Mouse (Mus musculus) telencephalon, adult 2 months (tissue): ENCODE data around the gene Med19.
"Not testable (repeated sequence)": the region's sequence is repeated elsewhere in the genome, so short reads cannot be mapped to it uniquely, and the experiment has no call there.

Experiments used
- DNase-seq: peaks from one replicate; pipeline ENCODE4 v3.0.0-alpha.2; 2011; ENCODE audit warnings: low read depth, low spot score

Med19 gene

DNA sequence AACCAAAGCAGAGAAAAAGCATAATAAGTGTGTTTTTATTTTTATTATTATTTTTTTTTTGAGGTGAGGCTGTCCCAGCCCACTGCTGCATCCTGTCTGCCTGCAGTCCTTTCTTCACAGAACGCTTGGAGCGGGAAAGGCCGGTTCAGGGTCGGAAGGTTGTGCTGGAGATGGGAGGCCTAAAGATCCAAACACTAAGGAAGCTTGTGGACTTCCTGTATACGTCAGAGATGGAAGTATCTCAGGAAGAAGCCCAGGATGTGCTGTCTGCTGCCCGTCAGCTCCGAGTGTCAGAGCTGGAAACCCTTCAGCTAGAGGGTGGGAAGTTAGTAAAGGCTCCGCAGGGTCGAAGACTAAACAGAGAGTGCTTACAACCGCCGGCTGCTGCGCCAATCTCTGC is 12.1 kb upstream of the Med19 start:
- DNase-seq = no peak

DNA sequence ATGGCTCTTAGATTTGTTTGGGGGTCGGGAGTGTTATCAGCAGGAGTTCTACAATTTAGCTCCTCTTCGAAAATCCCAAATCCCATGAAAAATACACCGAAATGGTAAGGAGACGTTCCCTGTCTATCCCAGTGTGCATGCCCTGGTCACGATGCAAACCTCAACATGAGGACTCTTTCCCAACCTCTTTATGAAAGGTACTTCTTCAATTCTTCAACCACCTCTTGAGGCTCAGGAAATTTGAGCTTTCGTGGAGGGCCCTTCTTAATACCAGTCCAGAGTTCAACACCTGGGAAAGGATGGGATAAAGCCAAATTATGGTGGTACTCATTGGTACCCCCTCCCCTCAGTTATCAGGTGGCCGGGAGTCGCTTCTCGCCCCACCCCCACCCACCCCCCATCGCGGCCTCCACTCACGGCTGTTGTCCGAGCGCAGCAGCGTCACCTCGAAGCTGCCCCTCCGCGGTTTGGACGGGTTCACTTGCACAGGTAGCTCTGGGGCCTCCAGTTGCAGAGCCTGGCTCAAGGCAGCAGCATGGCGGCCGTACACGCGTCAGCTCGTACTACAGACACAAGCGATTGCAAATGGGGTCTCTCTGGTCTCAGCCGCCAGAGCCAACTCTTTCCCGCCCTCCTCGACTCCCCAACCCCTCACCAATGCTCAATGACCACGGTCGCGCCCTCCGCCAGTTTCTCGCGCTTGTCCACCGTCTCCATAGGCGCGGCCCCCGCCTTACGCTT is 8.2 kb upstream of the Med19 start:
- no peak for DNase-seq

DNA sequence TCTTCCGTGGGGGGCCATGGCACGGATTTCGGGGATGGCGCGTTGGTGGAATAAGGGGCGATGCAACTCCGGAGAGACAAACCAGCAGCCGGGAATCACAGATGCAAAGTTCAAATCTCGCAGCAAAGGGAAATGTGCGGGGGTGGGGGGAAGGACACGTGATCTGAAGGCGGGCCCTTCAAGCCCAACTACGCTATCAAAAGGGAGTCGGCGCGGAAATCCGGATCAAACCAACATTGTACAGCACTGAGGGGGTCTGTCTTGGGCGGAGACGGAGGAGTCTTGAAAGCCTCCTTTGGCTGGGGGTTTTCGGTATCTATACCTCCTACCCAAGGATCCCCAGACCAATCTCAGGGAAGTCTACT is 7.7 kb upstream of the Med19 start, which contains the start of gene Selenoh:
Selenoh (minus strand) TSS at position 202 of the 365 bp plus-strand sequence.
- peak; percentile 88 for DNase-seq

DNA sequence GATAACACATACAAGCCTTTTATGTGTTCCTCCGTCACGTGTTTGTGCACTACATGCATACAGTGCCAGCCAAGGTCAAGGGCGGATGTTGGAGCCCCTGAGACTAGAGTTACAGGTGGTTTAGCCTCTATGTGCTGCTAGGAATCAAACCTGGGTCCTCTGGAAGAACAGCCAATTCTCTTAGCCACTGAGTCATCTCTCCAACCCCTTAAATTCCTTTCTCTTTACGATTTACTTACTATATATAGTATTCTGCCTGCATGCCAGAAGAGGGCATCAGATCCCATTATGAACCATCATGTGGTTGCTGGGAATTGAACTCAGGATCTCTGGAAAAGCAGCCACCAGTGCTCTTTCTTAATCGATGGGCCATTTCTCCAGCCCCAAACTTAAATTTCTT is 6.7 kb upstream of the Med19 start:
- DNase-seq = not testable (repeated sequence)

DNA sequence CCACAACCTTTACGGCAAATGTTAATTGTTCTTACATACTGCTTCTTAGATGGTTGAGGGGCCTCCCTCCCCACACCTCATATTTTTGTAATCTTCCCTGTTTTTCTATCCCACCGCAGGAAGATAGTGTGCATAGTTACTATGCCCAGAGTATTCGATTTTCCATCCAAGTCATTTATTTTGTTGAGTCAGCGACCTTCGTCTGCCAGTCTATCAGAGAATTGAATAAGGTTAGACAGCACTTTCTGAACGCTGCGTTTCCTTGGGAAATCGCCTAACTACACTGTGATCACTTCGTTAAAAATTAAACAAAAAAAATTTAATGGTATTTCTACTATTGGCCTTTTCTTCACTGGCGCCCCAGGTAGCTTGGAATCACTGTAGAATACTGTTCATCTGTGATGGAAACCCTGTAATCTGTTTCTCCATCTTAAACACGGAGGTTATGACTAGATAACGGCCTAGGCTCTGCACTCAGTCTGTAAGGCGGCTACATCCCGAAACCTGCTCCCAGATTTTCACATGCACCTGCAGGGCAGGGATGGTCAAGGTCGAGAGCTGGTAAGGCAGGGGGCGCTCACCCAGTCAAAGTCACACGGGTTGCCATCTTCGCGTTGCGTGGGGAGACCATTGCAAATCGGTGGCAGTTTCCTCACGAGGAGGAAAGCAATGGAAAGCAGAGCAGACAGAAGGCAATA is 783 bp upstream of the Med19 start:
- DNase-seq = peak; percentile 26

DNA sequence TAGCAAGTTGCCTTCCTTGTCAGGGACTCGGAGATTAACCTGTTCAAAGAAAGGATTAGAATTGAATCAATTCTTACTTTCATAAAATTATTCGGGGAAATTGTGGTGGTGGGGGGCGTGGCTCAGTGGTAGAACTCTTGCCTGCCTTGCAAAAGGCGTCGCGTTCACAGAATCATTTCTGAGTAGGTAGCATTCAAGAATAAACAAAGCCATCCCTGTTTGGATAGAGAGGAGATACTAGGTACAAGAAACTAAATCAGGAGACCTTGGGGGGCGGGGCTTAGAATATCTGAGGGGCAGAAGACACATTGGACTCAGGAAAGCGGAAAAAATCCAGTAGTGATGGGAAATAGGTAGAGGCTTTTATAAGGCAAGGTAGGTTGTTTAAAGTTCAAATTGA is 814 bp downstream of the Med19 start, which contains the start of gene Tmx2:
Tmx2 (minus strand) TSS at position 125 of the 400 bp plus-strand sequence.
- no peak for DNase-seq

DNA sequence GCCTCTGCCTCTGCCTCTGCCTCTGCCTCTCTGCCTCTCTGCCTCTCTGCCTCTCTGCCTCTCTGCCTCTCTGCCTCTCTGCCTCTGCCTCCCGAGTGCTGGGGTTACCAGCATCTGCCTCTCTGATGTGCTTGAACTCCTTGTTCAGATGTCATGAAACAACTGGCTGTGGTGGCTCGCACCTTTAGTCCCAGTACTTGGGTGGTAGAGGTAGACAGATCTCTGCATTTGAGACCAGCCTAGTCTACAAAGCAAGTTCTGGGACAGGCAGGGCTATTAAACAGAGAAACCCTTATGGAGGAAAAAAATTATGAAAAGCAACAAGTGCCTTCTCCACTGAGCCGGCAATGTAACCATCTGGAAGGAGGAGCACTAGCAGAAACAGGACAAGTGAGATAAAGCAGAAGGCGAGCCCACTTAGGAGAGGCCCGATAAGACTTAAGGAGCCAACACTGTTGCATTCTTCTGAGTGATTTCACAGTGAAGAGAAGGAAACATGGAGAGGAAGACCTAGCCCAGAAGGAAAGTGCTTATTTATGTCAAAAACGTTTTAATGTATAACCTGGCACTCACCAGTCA is 4.5 kb downstream of the Med19 start:
- no peak for DNase-seq

DNA sequence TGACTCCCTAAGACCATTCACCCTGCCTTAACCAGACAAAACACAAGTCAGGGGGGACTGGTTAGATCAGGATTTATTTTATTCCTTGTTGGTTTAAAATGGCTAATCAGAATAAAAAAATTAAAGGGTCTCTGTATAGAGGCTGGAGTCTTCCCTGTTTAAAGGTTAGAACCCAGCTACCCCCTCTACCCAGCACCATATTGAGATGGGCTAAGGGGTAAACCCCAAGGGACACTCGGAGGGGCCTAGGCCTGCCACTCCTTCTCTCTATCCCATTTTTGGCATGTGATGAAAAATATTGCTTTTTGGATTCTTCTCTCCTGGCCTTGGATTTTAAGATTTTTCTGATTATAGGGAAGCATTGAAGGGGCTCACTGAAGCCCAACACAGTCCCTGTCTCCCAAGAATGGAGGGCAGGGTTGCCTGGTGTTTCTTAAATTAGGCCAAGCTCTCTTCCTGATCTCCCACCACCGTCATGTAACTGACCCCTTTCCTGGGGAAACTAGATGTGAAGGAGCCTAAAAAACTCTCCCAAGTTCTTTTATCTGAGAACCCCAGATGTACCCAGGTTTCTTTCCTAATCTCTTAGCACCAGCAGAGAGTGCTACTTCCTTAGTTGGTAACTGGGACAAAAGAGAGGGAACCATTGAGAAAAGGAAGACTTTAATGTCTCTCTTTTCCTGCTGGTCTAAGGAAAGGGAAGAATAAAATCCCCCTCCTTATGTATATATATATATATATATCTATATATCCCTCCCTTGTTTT is 10.1 kb downstream of the Med19 start:
- DNase-seq = no peak

DNA sequence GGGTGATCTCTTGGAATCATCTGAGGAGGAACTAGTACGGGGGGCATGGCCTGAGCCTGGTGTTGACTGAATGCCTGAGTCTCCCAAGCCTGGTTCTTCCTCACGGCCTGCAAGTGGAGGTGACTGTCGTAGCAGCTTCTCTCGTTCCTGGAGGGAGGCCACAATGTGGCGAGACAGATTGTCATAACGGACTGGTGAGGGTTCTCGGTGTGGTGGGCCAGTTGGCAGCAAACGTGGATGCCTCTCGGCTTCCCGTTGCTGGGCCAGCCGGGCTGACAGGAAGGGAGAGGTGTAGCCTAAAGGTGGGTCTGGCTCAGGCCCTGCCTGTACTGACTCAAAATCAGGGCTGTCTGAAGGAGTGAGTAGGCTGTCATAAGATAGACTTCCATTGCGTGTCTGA is 11.8 kb downstream of the Med19 start:
- DNase-seq = no peak

DNA sequence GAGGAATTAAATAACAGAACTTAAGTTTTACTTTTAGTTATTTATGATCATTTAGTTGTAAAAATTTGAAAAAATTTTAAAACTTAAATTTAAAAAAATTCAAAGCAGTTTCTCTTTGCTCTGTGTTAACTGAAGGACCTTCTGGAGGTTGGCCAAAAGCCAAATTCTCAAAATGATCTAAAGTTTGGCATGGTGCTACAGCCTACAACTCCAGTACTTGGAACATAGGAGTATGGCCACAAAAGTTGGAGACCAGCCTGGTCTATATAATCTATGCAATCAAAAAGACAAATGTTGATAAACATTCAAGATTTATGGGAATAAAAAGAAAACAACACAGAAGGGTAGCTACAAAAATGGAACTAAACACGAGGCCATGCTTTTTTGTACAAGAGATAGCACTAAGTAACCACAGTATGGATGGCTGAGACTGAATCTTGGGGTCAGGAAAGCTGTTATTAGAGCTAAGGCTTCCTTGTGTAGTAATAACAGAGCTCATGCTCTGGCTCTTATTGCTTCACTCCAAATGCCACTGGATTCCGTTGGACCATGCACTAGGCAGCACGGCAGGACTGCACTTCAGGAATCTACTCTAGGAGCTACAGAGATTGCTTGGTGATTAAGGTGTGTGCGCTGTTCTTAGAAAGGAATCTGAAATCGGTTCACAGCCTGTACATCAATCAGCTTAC is 16.9 kb downstream of the Med19 start:
- DNase-seq = no peak

DNA sequence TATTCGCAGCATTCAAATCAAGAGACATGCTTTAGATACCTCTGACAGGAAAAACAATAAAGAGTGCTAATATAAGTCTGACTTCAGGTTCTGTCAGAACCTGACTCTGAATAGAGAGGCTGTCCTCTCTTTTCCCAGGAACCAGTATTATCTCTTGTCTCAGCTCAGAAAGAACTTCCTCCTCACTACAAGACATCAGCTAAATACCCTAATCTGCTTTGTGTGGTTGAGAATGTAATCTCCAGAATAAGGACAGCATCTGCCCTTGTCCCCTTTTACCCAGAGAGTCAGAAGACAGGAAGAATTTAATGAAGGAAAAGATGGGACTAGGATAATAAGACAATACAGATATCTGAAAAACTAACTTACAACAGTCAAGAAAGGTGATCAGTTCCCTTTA is 25.3 kb downstream of the Med19 start:
- no peak for DNase-seq

DNA sequence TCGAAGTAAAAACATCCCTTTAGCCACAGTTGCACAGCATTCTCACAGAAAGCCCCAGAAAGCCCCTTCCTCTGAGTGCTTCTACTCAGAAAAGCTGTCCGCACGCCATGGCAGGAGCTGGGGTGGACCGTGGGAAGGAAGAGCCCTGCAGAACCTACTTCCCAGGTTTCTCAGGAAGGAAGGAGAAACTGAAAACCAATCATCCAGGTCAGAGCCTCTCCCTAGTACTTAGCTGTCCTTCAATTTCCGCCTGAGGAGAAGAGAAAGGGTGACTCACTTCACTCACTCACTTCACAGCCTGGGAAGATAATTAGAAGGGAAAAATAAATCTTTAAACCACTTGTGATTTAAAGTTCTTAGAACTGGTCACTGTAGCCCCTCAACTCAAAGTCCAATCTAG is 26.1 kb downstream of the Med19 start:
- no peak for DNase-seq

DNA sequence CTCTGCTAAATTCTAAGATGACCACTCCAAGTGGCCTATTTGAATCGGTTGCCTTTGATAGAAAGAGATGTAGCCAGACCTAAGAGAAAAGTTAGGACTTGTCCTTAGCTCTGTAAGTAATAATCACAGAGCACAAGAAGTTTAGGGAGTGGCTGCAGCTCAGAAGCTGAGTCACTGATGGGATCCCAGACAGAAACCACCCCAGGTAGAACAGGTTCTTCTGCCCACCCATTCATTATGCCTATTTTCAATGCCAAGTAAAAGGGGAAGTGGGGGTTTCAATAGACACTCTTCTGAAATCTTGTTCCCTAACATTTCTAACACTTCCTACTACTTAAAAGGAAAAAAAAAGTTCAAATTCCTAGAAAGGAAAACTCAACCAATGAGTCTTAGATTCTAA is 27.1 kb downstream of the Med19 start:
- no peak for DNase-seq

DNA sequence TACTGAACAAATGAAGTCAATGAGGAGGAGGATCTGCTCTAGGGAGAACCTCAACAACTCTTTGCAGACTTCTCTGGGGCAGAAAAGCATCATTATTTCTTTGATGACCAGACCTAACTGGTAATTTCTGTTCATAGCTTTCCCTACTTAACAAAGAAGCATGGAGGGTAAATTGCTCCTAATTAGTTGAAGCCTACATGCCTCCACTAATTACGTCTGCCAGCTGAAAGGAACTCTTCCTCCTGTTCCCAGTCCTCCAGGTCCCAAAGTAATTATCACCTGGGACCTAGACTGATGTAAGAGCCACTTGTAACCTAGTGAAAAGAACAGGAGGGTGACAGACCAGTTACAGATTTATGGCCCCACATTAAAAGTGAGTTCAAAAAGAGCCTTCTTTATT is 29.3 kb downstream of the Med19 start:
- no peak for DNase-seq

DNA sequence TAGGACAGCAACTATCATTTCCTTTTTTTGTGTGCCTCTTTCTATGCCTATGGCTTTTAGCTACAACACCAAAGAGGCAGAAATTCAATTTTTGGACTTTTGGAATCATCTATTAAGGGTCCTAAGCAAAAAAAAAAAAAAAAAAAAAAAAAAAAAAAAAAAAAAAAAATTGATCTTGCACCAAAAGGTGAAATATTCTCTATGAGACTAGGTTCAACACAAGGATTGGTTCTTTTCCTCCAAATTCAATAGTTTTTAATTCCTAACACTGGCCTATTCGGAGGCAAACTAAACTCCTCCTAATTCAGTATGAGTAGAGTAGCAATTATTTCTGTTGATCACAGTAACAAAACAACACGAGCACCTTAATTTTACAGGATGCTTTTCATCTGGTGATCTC is 33.7 kb downstream of the Med19 start:
- no peak for DNase-seq

DNA sequence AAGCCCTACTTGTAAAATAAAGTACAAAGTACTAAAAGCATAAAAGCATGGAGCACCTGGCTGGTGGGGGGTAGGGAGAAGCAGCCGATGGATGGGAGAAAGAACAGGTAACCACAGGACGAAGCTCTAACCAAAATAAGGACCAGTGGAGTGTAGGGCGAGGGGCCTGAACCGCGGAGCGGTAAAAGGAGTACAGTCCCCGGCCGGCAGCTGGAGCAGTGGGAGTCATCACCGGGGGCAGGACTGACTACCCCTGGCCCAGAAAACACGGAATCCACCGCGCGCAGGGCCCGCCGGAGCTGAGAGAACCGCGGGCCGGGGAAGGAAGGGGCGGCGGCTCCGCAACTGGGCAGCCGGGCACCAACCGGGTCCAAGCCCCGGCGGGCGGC is 36.2 kb downstream of the Med19 start:
- no peak for DNase-seq

DNA sequence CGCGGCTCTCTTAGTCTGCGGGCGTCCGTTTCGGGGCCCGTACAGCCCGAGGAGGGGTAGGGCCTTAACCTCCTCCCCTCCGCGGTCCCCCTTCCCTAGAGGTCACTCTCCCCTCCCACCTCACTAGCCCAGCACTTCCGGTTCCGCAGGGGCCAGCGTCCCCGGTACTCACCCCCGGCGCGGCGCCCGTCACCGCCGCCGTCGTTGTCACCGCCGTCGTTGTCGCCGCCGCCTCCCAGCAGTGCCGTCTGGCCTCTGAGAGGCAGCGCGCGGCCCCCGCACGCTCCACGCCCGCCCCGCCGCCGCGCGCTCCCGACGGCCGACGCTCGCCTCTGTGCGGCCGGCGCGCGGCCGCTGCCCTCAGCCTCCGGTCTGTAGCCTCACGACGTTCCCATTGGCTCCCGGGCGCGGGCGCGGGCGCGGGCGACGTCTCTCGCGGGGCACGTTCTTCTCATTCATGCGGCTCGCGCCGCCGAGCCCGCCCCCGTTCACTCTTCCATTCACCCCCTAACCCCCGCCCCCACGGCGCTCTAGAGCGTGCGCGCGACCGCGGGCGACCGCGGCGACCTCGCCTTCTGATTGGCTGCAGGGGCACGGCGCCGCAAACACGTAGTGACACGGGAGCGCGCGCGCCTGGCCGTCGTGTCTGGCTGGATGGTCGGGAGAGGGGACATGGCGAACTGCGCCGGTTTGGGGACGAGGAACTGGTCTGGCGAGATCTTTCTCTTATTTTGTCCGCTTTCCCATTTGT is 36.8 kb downstream of the Med19 start, which contains the start of gene Zdhhc5:
Zdhhc5 (minus strand) TSS at position 370 of the 751 bp plus-strand sequence.
- peak; percentile 96 for DNase-seq

DNA sequence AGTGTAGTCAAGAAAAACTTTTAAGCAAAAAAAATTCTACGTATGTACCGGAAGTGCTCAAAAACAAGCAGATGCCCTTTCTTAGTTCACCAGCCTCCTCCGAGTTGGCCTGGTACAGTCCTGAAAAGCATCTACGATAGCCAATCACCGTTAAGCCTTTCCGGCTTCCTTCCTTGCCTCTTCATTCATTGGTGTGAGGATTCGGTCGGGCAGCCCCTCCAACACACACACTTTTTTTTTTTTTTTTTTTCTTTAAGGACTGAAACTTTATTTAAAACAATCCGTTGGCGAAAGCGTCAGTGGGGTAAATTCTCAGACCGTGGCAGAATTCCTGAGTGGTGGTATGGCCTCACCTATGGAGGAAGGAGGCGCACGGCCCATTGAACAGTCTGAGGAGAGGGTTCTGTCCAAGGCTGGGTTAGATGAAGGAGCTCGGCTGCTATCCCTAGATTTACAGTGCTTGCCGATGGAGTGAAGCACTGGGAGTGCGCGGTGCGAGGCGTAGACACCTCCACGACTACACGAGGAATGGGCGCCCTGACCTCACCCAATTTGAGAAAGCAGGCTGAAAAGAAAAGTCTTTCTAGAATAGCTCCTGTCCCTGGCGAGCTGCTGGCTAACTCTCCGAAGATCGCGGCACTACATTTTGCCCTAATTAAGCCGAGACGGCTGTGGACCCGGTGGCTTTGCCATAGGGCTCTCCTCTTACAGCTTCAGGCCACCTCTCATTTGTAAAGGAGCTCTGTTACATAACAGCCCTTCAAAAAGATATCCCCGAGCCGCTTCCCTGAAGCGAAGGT is 37.6 kb downstream of the Med19 start:
- DNase-seq = peak; percentile 99

DNA sequence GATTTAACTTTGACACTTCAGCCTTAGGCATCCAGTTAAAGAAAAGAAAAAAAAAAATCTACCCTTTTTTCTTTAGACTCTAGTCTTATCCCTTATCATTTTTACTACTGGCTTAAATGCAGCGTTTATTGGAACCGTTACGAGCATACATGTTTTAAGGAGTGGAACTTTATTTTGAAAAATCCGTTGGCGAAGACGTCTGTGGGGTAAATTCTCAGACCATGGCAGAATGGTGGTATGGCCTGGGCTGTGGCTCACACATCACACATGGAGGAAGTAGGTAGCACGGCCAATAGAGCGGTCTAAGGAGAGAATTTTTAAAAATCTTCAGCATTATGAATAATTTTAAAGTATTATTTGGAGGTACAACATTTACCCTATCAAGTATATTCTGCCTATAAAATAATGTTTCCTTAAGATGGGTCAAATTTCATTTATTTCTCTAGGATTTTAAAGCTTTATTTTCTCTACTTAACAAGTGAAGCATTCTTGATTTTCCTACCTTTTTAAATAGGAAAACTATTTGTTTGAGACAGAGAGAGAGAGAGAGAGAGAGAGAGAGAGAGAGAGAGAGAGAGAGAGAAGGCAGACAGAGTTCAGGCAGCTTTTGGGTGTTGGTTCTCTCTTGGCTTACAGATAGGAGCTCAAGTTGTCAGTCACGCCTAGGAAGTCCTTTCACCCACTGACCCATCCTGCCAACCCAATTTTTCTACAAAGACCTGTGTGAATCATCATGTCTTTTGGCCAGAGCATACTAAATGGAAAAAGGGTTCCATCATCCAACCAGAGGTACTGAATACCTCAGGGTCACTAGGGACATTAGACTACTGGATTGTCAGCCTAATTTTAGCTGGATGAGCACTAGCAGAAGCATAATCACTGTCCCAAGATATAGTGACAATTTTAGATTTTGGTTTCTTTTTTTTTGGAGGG is 38.5 kb downstream of the Med19 start:
- no peak for DNase-seq
